Mouse (Mus musculus): ENCODE measurements around the gene Setd4. TPM values are rescaled to one million over a fixed set of nuclear protein-coding genes. Genes with fewer than 3 reads are reported as not detected.

Setd4 gene
- total RNA-seq, 1 experiment from 2014 or later = 5.4 TPM

DNA sequence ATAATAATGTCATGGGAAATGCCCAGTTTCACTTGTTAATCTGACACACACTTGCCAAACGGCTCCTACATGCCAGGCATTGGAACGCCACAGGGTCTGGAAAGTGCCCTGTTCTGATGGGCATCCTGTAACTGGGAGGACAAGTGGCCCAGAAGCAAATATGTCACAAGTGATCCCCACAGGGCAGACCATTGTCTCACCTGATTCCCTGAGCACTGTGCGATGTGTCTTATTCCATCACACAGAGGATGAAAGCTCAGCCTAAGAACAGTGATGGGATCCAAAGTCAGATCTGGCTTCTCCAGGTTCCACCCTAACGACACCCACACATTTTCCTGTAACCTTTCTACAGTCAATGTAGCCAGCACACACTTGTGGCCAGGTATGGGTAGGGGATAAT lies 58.9 kb downstream of the Setd4 start:
- no peak for DNase-seq

- DNase-seq = peak; percentile 68
These were observed 60.2 kb downstream of the Setd4 start for GRCm38 (mm10) chr16:93543704-93544103.

GRCm38 (mm10) chr16:93539891-93540290 lies 64.0 kb downstream of the Setd4 start:
- no peak for DNase-seq

DNA sequence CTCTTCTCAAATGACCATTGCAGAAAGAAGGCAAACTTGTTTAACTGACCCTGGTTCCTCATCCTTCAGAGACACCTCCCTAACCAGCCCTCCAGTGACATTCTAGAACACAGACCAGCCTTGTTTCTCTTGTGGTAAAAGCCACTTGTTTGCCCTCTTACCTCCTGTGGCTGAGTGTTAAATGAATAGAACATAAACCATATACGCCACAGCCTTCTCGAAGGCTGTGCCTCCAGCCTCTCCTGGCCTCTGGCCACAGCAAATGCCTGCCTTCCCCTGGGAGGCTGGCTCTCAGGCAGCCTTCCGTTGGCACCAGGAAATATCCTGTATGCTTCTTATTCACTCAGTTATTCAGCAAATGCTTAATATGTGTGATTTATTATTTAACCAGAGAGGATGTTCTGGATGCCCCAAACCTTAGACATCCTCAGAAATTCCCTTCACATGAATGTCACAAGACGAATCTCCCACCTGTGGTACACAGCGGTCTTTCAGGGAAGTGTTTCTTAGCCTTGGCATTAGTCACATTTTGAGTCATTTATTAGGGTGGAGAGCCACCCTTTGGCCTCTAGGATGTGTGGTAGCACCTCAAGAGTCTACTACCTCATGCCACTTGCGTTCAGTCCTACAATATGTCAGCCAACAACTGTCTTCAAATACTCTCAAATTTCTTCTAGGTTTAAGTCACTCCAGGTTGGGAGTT lies 68.6 kb downstream of the Setd4 start:
- DNase-seq = peak; percentile 18

Other genes starting within 250 kb of the Setd4 start
- gene Cbr1, start 1.8 kb upstream of the Setd4 start, total RNA-seq (2021) = 128 and 147 TPM in 2 replicates
- gene Gm5678, start 24.0 kb upstream of the Setd4 start, total RNA-seq (2021) = 7.4 and 8.0 TPM in 2 replicates
- gene Cbr3, start 79.2 kb upstream of the Setd4 start, total RNA-seq (2021) = 8.3 and 9.8 TPM in 2 replicates
- 24.1 and 24.5 TPM in 2 replicates for gene Dop1b, start 107.8 kb upstream of the Setd4 start, total RNA-seq (2021)
- gene Morc3, start 228.1 kb upstream of the Setd4 start, total RNA-seq (2021) = 33.6 and 43.6 TPM in 2 replicates